Mouse (Mus musculus): ENCODE data around the gene Gpr146. TPM values are rescaled to one million over a fixed set of nuclear protein-coding genes. Genes with fewer than 3 reads are reported as not detected.
A peak's percentile ranks its signal among the peaks of the same experiment; 100 is the strongest.

Gpr146 gene
- total RNA-seq, 2 experiments from 2014 or later, result 8.8 to 10.2 TPM

- peak; percentile 84 to 95 for DNase-seq (ENCODE audit: low spot score in 2 of 2)
Measured at GRCm38 (mm10) chr5:139397959-139398753, 20.7 kb downstream of the Gpr146 start.

- DNase-seq (ENCODE audit: low spot score in 2 of 2), result no peak
Measured at GRCm38 (mm10) chr5:139398786-139399185, 21.3 kb downstream of the Gpr146 start.

GRCm38 (mm10) chr5:139399991-139400390 is 22.5 kb downstream of the Gpr146 start:
- no peak for DNase-seq (ENCODE audit: low spot score in 2 of 2)

GRCm38 (mm10) chr5:139402106-139402505 is 24.6 kb downstream of the Gpr146 start:
- DNase-seq (ENCODE audit: low spot score in 2 of 2), result no peak

- DNase-seq (ENCODE audit: low spot score in 2 of 2), result no peak
Measured at GRCm38 (mm10) chr5:139403692-139404260, 26.3 kb downstream of the Gpr146 start.

- no peak for DNase-seq (ENCODE audit: low spot score in 2 of 2)
Measured at GRCm38 (mm10) chr5:139404801-139405401, 27.4 kb downstream of the Gpr146 start, which contains the start of gene C130050O18Rik. C130050O18Rik (plus strand) TSS chr5:139405280.

GRCm38 (mm10) chr5:139405478-139405877 is 28.0 kb downstream of the Gpr146 start:
- DNase-seq (ENCODE audit: low spot score in 2 of 2), result no peak

GRCm38 (mm10) chr5:139405953-139406352 is 28.5 kb downstream of the Gpr146 start:
- no peak for DNase-seq (ENCODE audit: low spot score in 2 of 2)

- DNase-seq (ENCODE audit: low spot score in 2 of 2), result peak in 1 of 2 experiments; percentile 58
Measured at GRCm38 (mm10) chr5:139407121-139407885, 29.8 kb downstream of the Gpr146 start.

GRCm38 (mm10) chr5:139408511-139408910 is 31.0 kb downstream of the Gpr146 start:
- no peak for DNase-seq (ENCODE audit: low spot score in 2 of 2)

GRCm38 (mm10) chr5:139409412-139409811 is 31.9 kb downstream of the Gpr146 start:
- DNase-seq (ENCODE audit: low spot score in 2 of 2), result peak; percentile 55 to 84

- no peak for DNase-seq (ENCODE audit: low spot score in 2 of 2)
Measured at GRCm38 (mm10) chr5:139410056-139410455, 32.6 kb downstream of the Gpr146 start.

- no peak for DNase-seq (ENCODE audit: low spot score in 2 of 2)
Measured at GRCm38 (mm10) chr5:139411117-139411516, 33.6 kb downstream of the Gpr146 start.

- no peak for DNase-seq (ENCODE audit: low spot score in 2 of 2)
Measured at GRCm38 (mm10) chr5:139411665-139412314, 34.3 kb downstream of the Gpr146 start.

GRCm38 (mm10) chr5:139413545-139413944 is 36.0 kb downstream of the Gpr146 start:
- DNase-seq (ENCODE audit: low spot score in 2 of 2), result no peak

GRCm38 (mm10) chr5:139415001-139415400 is 37.5 kb downstream of the Gpr146 start:
- no peak for DNase-seq (ENCODE audit: low spot score in 2 of 2)

GRCm38 (mm10) chr5:139416942-139417341 is 39.4 kb downstream of the Gpr146 start:
- DNase-seq (ENCODE audit: low spot score in 2 of 2), result no peak

GRCm38 (mm10) chr5:139417480-139417879 is 40.0 kb downstream of the Gpr146 start:
- DNase-seq (ENCODE audit: low spot score in 2 of 2), result no peak

GRCm38 (mm10) chr5:139418110-139418509 is 40.6 kb downstream of the Gpr146 start:
- DNase-seq (ENCODE audit: low spot score in 2 of 2), result no peak

- no peak for DNase-seq (ENCODE audit: low spot score in 2 of 2)
Measured at GRCm38 (mm10) chr5:139418633-139419032, 41.1 kb downstream of the Gpr146 start.
